Mouse (Mus musculus): ENCODE results near the gene Gid4.

DNA sequence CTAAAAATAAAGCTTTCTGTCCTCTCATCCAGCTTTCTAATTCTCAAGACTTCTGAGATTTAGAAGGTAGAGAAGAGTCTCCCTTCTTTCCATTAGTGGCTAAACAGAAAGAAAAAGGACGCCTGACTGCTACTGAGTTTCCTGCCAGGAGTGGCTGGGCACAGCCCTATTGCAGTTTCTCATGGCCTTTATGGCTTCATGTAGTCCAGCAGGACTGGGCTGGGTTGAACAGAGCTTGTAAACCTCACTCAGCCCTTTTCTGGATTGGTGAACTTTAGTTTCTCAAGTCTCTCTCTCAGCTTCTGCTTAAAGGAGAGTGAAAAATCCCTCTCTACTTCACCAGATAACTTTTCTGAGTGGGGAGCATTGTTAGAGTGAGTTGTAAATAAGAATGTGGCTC, 9.5 kb downstream of the Gid4 start:
- TF ChIP-seq EP300 (optimal IDR thresholded peaks at IDR 0.05), result no peak
- no peak for TF ChIP-seq CTCF (IDR thresholded peaks at IDR 0.05; ENCODE audit: low read depth)
